Mouse (Mus musculus): ENCODE results near the gene Arhgap31.

GRCm38 (mm10) chr16:38558221-38558748 lies 154.8 kb downstream of the Arhgap31 start, which contains the start of gene Tmem39a:
- TF ChIP-seq GATA1 (IDR thresholded peaks at IDR 0.05; ENCODE audit: borderline replicate concordance, low read length) (no peak), FLI1 (IDR thresholded peaks at IDR 0.05; ENCODE audit: low read length) (no peak)

Measured in megakaryocyte, embryonic 14.5 days (primary cell).